Mouse (Mus musculus): ENCODE measurements at regions not wholly inside any gene's neighbourhood (a gene's known extent, or its start where the extent isn't known, plus 50 kb on each side); places are given as distances from the start of the nearest gene placed in this dataset.

GRCm38 (mm10) chr8:115764551-115764950, 57.0 kb upstream of the Maf start:
- H3K27ac ChIP-seq (ENCODE audit: insufficient read depth, low read depth, low read length, poor library complexity, severe bottlenecking) = no peak overlapping the region
- TF ChIP-seq HCFC1 (IDR thresholded peaks at IDR 0.05; ENCODE audit: borderline replicate concordance, insufficient read depth, low read length) (no peak), CHD2 (IDR thresholded peaks at IDR 0.05; ENCODE audit: low read depth, low read length) (no peak), MAFK (IDR thresholded peaks at IDR 0.05; ENCODE audit: insufficient read depth, low read depth, low read length) (no peak), ZC3H11A (IDR thresholded peaks at IDR 0.05; ENCODE audit: borderline replicate concordance, low read depth, low read length) (no peak), ZNF384 (IDR thresholded peaks at IDR 0.05; ENCODE audit: low read depth, low read length) (no peak)
- no peaks in the 10 kb centered on the region for H3K4me1 ChIP-seq (ENCODE audit: control insufficient read depth in 2 of 2, insufficient read depth in 2 of 2, low read length in 2 of 2, poor library complexity in 1 of 2)
- H3K4me3 ChIP-seq (ENCODE audit: insufficient read depth in 1 of 2, low read depth in 1 of 2, low read length in 2 of 2, poor library complexity in 1 of 2, severe bottlenecking in 1 of 2) = no peak overlapping the region
- no peaks in the 10 kb centered on the region for H3K9me3 ChIP-seq (ENCODE audit: control insufficient read depth, insufficient read depth, low read depth, low read length)
- H3K9ac ChIP-seq (ENCODE audit: insufficient read depth, low read depth, low read length, poor library complexity, severe bottlenecking) = no peak overlapping the region
- in situ Hi-C loops (cut with MboI; ENCODE audit: low sequenced_read_pairs in 2 of 2, unreplicated experiment in 2 of 2) = no loop called here
- no peaks in the 10 kb centered on the region for H3K36me3 ChIP-seq (ENCODE audit: control insufficient read depth, insufficient read depth, low read length, poor library complexity, severe bottlenecking)
- no peak for DNase-seq (ENCODE audit: low read depth, low spot score)

GRCm38 (mm10) chr8:115758011-115758410, 50.4 kb upstream of the Maf start:
- TF ChIP-seq ZNF384 (IDR thresholded peaks at IDR 0.05; ENCODE audit: low read depth, low read length) = no peak
- no peak for TF ChIP-seq ZC3H11A (IDR thresholded peaks at IDR 0.05; ENCODE audit: borderline replicate concordance, low read depth, low read length)
- TF ChIP-seq MAFK (IDR thresholded peaks at IDR 0.05; ENCODE audit: insufficient read depth, low read depth, low read length) = no peak
- TF ChIP-seq CHD2 (IDR thresholded peaks at IDR 0.05; ENCODE audit: low read depth, low read length) = no peak
- TF ChIP-seq HCFC1 (IDR thresholded peaks at IDR 0.05; ENCODE audit: borderline replicate concordance, insufficient read depth, low read length) = no peak
- H3K4me3 ChIP-seq (ENCODE audit: insufficient read depth in 1 of 2, low read depth in 1 of 2, low read length in 2 of 2, poor library complexity in 1 of 2, severe bottlenecking in 1 of 2) = no peak overlapping the region
- no peak overlapping the region for H3K9ac ChIP-seq (ENCODE audit: insufficient read depth, low read depth, low read length, poor library complexity, severe bottlenecking)
- H3K4me1 ChIP-seq (ENCODE audit: control insufficient read depth in 2 of 2, insufficient read depth in 2 of 2, low read length in 2 of 2, poor library complexity in 1 of 2) = no peaks in the 10 kb centered on the region
- DNase-seq (ENCODE audit: low read depth, low spot score) = no peak
- no peak overlapping the region for H3K27ac ChIP-seq (ENCODE audit: insufficient read depth, low read depth, low read length, poor library complexity, severe bottlenecking)
- no peaks in the 10 kb centered on the region for H3K36me3 ChIP-seq (ENCODE audit: control insufficient read depth, insufficient read depth, low read length, poor library complexity, severe bottlenecking)
- H3K9me3 ChIP-seq (ENCODE audit: control insufficient read depth, insufficient read depth, low read depth, low read length) = no peaks in the 10 kb centered on the region
- in situ Hi-C loops (cut with MboI; ENCODE audit: low sequenced_read_pairs in 2 of 2, unreplicated experiment in 2 of 2) = no loop called here

Data from ES-E14 (cell line).